Mouse (Mus musculus): ENCODE measurements around the gene Clstn3.
"Not testable (repeated sequence)": the region's sequence is repeated elsewhere in the genome, so short reads cannot be mapped to it uniquely, and the experiment has no call there.

Gene Clstn3

DNA sequence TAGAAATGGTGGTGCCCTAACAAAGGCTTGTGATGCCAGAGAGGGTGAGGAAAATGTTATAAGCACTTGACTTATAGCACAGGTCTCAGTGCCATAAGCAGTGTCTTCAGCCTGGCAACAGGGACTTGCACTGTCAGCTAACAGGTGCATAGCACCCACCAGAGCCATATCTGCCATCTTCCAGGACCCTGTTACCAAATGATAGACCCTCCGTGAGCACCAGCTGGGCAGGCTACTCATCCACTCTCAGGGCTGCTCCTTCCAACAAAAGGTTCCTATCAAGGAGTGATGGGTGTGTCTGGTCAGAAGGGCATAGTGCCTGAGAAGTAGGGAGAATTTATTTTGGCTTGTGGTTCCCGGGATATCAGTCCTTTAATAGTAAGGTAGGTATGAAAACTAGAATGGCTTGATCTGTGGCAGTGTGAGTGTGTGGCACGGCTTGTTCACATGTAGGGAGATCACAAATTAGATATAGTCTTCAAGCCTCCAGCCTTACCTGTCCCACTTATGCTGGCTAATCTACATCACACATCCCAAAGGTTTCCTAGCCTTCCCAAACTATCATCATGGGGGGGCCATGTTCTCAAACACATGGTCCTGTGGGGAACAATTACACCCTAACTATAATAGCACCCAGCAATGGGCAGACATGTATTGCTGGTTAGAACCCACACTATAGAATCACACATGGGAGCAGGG, 14.4 kb upstream of the Clstn3 start:
- DNase-seq (ENCODE audit: low read depth) = no peak

DNA sequence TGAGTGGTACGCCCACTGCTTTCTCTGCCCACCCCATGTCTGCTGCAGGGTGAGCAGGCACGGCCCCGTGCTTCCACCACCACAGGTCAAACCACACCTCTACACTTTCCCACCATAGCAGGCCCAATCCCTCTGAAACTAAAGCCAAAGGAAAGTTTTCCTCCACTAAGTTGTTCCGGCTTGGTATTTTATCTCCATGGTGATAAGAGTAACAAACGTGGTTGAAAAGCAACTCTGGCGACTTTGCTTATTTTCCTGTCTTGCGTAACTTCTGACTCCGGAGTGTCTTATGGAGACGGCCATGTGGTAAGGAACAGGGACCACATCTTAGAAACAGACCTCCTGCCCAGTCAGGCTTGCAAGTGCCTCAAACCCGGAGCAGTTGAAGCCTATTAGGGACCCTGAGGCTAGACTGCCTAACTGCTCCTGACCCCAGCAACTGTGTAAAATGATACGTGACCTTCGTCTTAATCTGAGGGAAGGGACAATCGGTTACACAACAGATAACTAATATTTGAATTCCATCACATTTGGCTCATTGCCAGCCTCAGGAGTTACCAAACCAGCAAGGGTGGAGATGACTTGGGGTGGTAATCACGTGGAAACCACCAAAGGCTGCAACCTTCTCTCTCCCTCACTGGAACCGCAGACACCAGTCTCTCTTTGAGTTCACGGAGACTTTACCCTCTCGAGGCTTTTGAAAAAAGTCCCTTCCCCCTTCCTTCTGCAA, 13.5 kb upstream of the Clstn3 start:
- peak; percentile 78 for DNase-seq (ENCODE audit: low read depth)

DNA sequence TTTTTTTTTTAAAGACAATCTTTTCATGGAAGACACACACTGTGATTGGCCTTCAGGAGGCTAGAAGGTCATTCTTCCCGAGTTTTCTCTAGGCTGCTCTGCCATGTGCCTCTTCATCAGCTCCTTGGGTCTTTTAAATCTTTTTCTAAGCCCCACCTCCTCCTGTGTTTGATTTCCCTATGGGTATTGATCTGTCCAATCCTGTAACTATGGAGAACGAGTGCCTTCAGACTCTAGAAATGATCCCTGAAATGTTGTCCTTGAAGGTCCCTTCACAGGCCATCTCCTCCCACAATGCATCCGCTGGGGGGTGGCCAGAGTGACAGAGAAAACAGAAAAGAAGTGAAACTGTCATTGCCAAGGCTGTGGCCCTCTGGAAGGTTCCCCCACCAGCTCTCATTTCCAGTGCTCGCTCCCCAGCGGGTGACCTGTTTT, 12.6 kb upstream of the Clstn3 start:
- DNase-seq (ENCODE audit: low read depth) = no peak

DNA sequence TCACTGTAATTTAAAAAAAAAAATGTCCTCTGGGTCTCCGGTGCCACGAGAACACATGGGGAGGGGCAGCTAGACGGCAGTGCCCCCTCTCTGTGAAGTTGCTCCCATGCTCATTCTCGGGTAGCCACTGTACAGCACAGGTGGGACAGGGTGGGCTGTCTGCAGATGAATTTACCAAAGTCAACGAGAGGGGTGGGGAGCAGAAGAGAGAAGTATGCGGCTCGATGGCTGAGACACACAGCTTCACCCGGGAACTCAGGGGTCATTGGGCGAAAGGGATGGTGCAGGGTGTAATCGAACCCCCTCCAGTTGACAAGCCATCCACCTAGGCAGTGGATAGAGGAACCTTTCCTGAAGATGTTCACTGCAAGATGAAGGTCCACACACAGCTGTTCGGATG, 12.2 kb upstream of the Clstn3 start:
- no peak for DNase-seq (ENCODE audit: low read depth)

- no peak for DNase-seq (ENCODE audit: low read depth)
Measured at GRCm38 (mm10) chr6:124476216-124476615, 11.6 kb upstream of the Clstn3 start.

DNA sequence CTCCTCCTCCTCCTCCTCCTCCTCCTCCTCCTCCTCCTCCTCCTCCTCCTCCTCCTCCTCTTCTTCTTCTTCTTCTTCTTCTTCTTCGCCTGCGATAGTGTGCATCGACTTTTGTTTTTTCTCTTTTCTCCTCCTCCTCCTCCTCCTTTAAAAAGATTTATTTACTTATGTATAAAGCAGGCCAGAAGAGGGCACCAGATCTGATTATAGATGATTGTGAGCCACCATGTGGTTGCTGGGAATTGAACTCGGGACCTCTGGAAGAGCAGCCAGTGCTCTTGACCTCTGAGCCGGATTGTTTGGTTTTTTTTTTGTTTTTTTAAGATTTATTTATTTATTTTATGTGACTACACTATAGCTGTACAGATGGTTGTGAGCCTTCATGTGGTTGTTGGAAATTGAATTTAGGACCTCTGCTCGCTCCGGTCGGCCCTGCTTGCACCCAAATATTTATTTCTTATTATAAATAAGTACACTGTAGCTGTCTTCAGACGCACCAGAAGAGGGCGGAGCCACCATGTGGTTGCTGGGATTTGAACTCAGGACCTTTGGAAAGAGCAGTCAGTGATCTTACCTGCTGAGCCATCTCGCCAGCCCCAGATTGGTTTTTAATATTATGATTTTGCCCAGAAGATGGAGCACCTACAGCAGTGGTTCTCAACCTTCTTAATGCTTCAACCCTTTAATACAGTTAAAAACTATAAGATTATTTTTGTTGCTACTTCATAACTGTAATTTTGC, 10.9 kb upstream of the Clstn3 start:
- DNase-seq (ENCODE audit: low read depth) = not testable (repeated sequence)

DNA sequence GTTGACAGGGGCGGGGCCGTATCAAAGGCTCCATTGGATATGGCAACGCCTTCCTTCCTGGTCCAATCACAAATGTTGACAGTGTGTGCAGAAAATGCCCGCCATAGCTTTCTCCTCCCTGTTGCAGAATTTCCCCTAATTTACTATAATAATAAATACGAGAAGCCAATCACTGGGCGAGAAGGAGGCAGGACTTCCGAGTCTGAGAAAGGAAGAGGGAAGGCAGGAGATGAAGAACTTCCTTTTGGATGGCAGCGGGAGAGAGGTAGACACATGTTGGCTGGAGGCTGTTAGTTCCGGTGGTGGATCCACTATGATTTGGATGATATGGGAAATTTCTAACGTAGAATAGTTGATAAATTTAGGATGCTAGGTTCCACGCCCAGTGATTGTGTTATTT, 10.0 kb upstream of the Clstn3 start:
- no peak for DNase-seq (ENCODE audit: low read depth)

- peak; percentile 72 for DNase-seq (ENCODE audit: low read depth)
Measured at GRCm38 (mm10) chr6:124472801-124473200, 8.2 kb upstream of the Clstn3 start.

DNA sequence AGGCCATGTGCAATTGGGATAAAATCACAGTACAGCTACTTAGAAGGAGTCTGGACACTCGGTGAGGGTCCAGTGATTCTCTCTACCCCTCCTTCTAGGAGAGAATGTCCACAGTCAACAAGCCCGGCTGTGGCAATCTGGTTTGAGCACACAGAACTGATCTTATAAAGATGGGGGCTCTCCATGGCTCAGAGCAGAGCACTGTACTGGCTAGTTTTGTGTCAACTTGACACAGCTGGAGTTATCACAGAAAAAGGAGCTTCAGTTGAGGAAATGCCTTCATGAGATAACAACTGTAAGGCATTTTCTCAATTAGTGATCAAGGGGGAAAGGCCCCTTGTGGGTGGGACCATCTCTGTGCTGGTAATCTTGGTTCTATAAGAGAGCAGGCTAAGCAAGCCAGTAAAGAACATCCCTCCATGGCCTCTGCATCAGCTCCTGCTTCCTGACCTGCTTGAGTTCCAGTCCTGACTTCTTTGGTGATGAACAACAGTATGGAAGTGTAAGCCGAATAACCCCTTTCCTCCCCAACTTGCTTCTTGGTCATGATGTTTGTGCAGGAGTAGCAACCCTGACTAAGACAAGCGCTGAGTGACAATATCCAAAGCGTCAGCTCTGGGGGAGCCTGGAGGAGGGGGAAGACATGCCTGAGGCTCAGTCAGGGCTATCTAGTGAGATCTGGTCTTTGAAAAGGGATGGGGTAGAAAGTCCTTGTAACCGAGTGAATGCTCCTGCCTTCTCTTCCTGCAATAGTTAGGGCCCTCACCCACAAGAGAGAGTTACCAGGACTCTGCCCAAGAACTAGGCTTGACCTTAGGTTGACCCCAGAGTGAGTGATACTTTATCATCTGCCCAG, 7.4 kb upstream of the Clstn3 start:
- DNase-seq (ENCODE audit: low read depth) = not testable (repeated sequence)

DNA sequence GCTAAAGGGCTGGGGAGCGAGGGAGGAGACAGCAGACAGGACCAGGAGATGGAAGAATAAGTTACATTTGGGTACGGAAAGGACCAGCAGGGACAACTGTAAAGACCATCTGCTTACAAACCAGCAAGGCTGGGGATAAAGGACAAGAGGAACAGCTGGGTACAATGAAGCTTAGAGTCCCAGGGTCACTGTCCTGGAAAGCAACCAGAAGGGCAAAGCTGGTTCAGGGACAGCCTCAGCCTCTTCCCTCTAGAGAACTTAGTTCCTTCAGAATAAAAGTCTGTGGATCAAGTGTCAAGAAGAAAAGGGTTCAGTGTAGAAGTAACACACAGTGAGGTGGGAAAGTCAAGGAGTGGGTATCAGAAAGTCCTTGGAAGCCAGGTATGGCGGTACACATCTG, 6.5 kb upstream of the Clstn3 start:
- DNase-seq (ENCODE audit: low read depth) = no peak

DNA sequence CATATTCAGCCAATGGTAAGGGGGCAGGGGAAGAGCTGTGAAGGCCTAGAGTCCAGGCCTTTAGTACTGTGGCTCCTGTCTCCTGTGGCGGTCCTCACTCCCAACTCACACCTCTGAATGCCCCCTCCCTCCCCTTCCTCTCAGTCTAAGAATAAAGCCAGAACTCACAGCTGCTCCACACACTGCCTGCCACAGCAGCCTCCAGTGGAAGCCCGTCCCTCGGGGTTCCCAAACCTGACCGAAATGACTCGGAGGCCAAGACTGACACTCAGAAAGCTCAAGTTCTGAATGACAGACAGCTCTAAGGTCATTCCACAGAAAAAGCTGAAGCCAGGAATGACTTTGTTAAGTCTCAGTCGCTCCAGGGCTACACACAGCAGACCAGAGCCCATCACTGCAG, 1.1 kb upstream of the Clstn3 start:
- DNase-seq (ENCODE audit: low read depth) = no peak

DNA sequence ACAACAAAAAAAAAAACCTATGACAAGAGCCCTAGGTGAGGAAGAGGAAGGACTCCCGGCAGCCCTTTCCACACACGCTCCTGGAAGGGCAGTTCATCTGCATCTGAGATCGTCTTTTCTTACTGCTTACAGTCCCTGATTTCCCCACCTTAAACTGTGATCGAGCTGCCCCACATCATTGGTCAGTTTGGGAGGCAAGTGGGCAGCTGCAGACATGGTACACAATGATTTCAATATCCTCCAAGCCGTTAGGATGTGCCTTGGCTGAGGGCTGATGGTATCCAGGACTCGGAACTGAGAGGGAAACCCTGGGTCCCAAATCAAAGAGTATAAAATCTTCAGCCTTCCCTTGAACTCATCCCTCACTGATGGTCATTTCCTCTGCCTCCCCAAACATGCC, 705 bp upstream of the Clstn3 start:
- DNase-seq (ENCODE audit: low read depth) = no peak

- DNase-seq (ENCODE audit: low read depth) = no peak
Measured at GRCm38 (mm10) chr6:124463881-124464291, 708 bp downstream of the Clstn3 start.

GRCm38 (mm10) chr6:124459388-124459787, 5.2 kb downstream of the Clstn3 start:
- no peak for DNase-seq (ENCODE audit: low read depth)

DNA sequence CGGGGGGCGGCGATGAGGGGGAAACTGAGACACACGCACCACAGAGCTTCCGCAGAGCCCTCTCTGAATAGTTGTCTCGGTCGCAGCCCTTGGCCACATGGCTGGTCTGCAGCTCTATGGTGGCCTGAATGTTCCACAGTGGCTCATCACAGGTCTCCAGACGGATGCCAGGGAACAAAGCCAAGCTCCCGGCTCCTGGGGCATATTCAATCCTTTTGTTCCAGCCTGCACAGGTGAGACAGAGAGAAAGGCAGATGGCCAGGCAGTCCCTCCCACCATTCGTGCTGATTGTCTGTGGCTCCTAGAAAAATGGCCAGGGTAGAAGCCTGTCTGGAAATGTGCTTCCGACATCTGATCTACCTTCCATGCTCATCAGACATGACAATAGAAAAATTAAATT, 6.1 kb downstream of the Clstn3 start:
- no peak for DNase-seq (ENCODE audit: low read depth)

DNA sequence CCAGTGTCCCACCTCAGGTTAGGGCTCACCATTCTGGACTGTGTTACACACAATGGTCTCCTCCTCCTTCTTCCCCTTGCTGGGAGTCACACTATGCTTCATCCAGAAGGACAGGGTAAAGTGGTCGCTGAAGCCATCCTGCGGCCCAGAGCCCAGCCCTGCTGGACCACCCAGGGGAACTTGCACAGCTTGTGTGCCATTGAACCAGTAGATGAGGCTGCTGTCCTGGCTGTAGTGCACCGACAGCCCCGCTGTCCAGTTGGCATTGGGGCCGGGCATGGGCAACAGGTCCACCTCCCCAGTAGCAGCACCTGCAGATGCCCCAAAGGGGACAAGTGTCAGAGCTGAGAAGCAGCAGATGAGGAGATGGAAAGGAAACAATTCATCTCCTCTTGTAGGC, 6.8 kb downstream of the Clstn3 start:
- no peak for DNase-seq (ENCODE audit: low read depth)

- DNase-seq (ENCODE audit: low read depth) = no peak
Measured at GRCm38 (mm10) chr6:124456243-124456642, 8.4 kb downstream of the Clstn3 start.

- peak; percentile 14 for DNase-seq (ENCODE audit: low read depth)
Measured at GRCm38 (mm10) chr6:124453756-124454155, 10.8 kb downstream of the Clstn3 start.

- DNase-seq (ENCODE audit: low read depth) = no peak
Measured at GRCm38 (mm10) chr6:124451995-124452394, 12.6 kb downstream of the Clstn3 start.

- no peak for DNase-seq (ENCODE audit: low read depth)
Measured at GRCm38 (mm10) chr6:124449668-124450383, 14.8 kb downstream of the Clstn3 start.

DNA sequence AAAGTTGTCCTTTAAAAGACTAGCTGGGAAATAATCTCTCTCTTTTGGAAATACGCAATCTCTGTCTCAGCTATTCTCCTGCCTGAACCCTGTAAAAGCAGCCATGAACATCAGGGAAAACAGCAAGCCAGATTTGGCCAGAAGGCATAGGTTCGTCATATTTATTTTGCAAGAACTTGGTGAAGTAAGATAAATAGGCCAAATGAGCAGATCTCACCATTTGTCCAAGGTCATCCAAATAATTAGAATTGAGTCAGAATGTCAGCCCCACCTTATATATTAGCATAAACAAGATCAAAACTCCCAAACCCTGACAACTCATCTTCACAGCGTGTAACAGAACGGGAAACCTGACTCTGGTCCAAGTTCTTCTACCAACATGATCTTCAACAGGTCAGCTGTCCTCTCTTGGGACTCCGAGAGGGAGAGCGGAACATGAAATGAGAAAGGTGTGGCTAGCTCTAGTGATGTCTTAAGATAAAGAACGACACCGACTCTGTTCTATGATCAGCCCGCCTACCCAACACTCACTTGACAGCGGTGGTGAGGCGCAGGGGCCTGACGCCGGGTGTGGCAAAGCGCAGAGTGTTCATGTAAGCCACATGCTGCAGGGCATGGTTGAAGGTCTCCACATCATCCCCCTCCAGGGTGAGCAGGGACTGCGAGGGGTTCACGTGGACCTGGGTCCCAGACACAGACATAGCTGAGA, 15.5 kb downstream of the Clstn3 start:
- DNase-seq (ENCODE audit: low read depth) = no peak

All from NIH3T3 (cell line).